Mouse (Mus musculus) adrenal gland, adult (tissue): ENCODE measurements around the gene Olfr1252.

Experiments
- DNase-seq, 2 experiments: peaks; one replicate each; pipeline ENCODE4 v3.0.0; 2022 to 2023; ENCODE audit warnings: low spot score in 1 of 2; ENCODE audit not compliant: inconsistent age in 2 of 2

The Olfr1252 gene

GRCm38 (mm10) chr2:89724912-89725311 lies at the start of gene Olfr1252:
TSS of gene Olfr1252 (minus strand) at chr2:89725012.
- no peak for DNase-seq

- no peak for DNase-seq
Measured at GRCm38 (mm10) chr2:89756990-89757389, 32.2 kb upstream of the Olfr1252 start, which contains the start of gene Olfr1253. TSS of gene Olfr1253 (minus strand) at chr2:89757090.

GRCm38 (mm10) chr2:89691980-89692379 lies 32.8 kb downstream of the Olfr1252 start:
- no peak for DNase-seq

- no peak for DNase-seq
Measured at GRCm38 (mm10) chr2:89671836-89672235, 53.0 kb downstream of the Olfr1252 start, which contains the start of gene Olfr1251. TSS of gene Olfr1251 (minus strand) at chr2:89671936.
